In the genomic region with DNA sequence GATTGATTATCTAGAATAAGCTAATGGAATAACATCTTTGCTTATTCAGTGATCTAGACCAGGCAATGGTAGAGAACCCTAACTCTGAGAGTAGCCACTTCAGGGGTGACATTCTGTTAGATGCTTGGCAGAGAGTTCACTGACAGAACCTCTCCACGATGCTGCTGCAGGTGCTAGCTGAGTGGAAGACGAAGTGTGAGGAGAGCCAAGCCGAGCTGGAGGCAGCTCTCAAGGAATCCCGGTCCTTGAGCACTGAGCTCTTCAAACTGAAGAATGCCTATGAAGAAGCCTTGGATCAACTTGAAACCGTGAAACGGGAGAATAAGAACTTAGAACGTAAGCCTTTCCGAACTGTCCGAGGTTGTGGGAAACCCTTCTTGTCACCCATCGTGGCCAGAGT, we compare ENCODE assay signal across 15 mouse cellular contexts. TPM values are rescaled to one million over a fixed set of nuclear protein-coding genes. Genes with fewer than 3 reads are reported as not detected.
"Had no signal": no experiment of that assay in that cellular context is flagged by ENCODE, and none has a peak within 500 bp of the region (broad histone marks: within the 10 kb centered on the region; RNA-seq: fewer than 3 reads in every experiment).

No protein-coding gene starts in this region.

- H3K36me3 ChIP-seq: neural tube, embryonic 15.5 days; stomach, embryonic 15.5 days had no signal

- H3K27ac ChIP-seq: neural tube, embryonic 15.5 days; stomach, embryonic 15.5 days; stomach, postnatal 0 days had no signal

- H3K4me1 ChIP-seq: neural tube, embryonic 15.5 days; stomach, embryonic 15.5 days had no signal

- H3K4me2 ChIP-seq: neural tube, embryonic 15.5 days; stomach, embryonic 15.5 days had no signal

- H3K4me3 ChIP-seq: neural tube, embryonic 15.5 days; stomach, embryonic 15.5 days had no signal

- H3K9me3 ChIP-seq: neural tube, embryonic 15.5 days; stomach, embryonic 15.5 days had no signal

- H3K9ac ChIP-seq: neural tube, embryonic 15.5 days; stomach, embryonic 15.5 days had no signal

- DNase-seq: retina, postnatal 1 day; right cerebral cortex, postnatal 4 days; spleen, adult 18-20 months; thymus, adult 18-20 months; thymus, adult 2 months; thymus, postnatal 14 days; thymus, postnatal 25 days; thymus, postnatal 36 days; thymus, postnatal 4 days had no signal

- H3K27me3 ChIP-seq: neural tube, embryonic 15.5 days; stomach, embryonic 15.5 days had no signal

RNA-seq across cellular contexts. Expression of gene Myh3, which starts 19.6 kb away (rescaled TPM):
- total RNA-seq: neutrophil, adult 5-6 weeks had no signal
- polyA plus RNA-seq: spleen, adult 2 months; urinary bladder, adult 2 months had no signal
